Mouse (Mus musculus) liver, adult 2 months (tissue): ENCODE measurements around the gene Jhy.

Experiments
- CTCF ChIP-seq: fragments of 200-500 bp; IDR thresholded peaks from 2 replicates; pipeline ENCODE4 v1.5.1; 2011; ENCODE audit warnings: low read depth, low read length, control low read depth
- POLR2A ChIP-seq: fragments of 200-500 bp; IDR thresholded peaks from 2 replicates; pipeline ENCODE4 v1.6.1; 2011; ENCODE audit warnings: low read length, control low read depth; ENCODE audit not compliant: insufficient read depth; ENCODE audit errors: extremely low read depth

DNA sequence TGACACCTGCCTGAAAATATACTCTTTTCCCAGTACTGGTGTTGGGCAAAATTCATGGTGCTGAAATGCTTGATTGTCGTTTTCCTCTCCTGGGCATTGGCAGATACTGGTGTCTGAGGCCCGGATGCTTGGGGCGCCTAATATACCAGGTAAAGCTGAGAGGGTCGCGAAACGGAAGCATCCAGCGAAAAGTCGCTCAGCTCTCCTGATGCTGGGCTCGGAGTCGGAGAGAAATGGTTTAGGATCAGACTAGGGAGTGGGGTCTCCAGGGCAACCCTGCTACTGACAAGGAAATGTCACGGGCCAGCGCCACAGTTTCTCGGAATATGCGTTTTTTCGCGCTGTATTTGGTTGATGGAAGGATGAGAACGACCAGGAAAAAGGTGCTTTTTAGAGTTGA is 88.5 kb downstream of the Jhy start:
- no peak for TF ChIP-seq CTCF
- TF ChIP-seq POLR2A, result no peak
